Mouse (Mus musculus): ENCODE results near the gene Auts2. TPM values are rescaled to one million over a fixed set of nuclear protein-coding genes. Genes with fewer than 3 reads are reported as not detected.
A peak's percentile ranks its signal among the peaks of the same experiment; 100 is the strongest.

The Auts2 gene
- total RNA-seq, 4 experiments from 2014 or later: 126 to 150 (median 139) TPM

DNA sequence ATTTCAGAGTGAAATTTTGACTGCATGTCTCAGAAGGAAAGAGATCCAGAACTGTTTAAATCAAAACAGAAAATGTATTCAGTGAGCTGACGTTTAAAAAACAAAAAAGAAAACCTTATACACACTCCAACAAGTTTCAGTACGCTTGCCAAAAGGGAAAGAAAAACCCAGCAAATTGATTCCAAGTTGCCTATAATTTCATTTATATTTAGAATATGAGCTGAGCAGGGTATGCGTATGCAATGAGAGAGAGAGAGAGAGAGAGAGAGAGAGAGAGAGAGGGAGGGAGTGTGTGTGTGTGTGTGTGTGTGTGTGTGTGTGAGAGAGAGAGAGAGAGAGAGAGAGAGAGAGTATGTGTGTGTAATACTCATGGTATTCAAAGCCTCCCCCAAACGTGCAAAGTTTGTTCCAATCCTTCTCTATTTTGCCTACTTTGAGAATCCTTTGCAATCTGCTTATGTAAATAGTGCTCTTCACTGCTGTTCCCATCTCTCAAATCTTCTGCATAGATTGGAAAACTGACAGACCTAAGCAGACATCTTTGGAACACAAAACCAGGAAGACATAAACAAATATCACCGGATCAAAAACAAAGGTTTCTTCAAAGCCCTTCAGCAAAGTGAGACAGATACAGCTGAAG is 515.2 kb downstream of the Auts2 start:
- no peak for DNase-seq (ENCODE audit: low spot score in 2 of 2)

DNA sequence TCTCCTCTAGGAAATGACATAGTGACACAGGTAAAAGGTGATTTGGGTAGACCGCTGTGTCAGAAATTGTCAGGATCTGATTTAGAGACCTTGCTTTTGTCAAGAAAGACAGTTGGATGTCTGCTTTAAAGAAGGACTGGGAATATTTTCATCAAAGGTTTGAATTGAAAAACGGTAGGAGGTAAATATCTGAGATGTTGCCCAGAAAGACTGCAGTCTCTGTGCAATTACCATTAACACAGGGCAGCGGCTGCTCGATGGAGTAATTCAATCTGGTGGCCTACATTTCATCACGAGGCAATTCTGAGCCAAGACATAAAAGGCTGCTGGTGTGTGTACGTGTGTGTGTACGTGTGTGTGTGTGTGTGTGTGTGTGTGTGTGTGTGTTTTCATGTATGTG is 529.8 kb downstream of the Auts2 start:
- DNase-seq (ENCODE audit: low spot score in 2 of 2): no peak

DNA sequence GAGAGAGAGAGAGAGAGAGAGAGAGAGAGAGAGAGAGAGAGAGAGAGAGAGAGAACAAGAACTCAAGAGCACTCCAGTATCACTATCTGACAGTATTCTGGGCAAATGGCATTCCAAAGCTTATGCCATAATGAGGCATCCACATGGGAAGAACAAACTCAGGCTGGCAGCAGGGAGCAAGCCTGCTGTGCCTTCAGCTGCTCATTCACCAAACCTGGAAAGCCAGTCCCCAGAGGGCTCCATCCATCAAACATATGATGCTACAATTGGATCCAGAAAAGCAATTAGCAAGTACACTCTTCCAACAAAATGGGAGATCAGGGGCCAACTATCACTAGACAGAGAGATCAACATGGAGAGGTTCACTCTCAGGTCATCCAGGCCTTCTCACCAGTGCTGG is 531.3 kb downstream of the Auts2 start:
- peak; percentile 40 to 44 for DNase-seq (ENCODE audit: low spot score in 2 of 2)

DNA sequence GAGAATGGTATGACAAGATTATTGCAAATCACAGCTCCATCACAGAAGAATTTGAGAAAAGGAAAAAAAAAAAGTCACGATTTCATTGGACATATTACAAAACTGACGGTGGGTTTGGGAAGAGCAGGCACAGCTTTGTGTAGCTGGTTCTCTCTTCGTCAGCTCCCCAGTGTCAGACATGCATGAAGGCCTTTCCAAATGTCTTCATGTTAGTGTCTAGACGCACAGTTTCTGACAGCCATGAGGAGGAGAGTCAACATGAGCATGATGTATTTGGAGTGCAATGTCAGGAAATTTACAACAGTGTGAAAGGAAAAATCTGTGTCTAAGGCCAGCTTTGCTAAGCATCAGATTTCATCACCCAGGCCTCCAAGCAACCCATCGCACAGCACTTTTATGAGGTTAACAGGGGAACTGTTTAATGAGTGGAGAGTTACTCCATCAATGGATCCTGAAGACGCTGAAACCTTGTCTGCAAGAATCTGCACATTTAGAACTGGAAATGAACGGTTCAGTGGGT is 534.4 kb downstream of the Auts2 start:
- no peak for DNase-seq (ENCODE audit: low spot score in 2 of 2)

DNA sequence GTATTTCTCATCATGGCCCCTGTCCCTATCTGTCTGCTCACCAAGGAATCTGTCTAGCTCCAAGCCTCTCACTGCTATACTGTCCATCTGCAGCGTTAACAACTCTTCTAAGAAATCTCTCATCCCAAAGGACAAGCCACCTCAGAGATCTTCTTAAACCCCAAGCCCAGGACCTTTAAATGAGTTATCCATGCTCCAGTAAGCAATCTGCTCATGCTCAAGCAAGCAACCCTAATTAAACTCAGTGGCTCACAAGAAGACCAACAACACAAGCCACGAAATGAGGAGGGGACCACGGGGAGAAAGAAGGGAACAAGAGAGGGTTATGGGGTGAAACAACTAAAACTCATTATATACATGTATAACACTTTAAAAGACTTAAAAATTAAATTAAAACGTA is 535.2 kb downstream of the Auts2 start:
- DNase-seq (ENCODE audit: low spot score in 2 of 2): no peak

DNA sequence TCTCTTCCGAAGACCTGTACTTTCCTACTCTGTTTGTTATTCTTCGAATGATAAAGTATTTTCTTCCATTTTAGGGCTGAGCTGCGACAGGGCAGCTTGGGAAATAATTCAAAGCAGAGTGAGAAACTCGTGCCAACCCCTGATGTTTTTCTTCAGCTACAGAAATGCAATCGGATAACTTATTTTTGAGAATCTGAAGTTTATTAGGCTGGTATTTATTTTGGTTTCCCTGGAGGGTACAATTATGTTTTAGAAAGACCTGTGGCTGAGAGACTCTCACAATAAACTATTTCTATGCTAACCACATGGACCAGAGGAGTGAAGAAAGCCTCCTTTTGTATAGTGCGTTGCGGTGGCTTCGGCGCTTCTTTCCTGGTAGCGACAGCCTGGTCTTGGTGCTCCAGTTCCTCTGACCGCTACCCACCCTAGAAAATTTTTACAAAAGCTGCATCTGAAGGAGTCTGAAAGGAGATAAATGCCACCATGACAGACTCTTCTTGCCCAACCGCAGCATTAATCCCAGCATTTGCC is 550.4 kb downstream of the Auts2 start:
- DNase-seq (ENCODE audit: low spot score in 2 of 2): no peak

DNA sequence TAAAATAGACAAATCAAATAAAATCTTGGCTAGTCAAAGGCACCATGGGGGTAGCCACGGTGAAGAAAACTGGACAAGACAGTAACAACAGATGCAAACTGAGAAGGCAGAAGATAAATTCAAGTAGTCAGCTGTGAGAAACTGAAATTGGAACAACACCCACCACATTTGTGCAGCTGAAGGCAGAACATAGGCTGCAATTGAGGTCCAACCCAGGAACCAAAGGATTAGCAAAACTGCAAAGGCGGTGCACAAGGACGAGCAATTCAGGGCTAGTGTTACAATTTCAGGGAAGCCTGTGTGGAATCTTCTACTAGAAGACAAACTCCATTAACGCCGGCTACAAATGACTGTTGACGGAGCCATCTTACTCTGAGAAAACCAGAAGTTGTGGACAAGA is 550.9 kb downstream of the Auts2 start:
- peak in 1 of 2 experiments; percentile 15 for DNase-seq (ENCODE audit: low spot score in 2 of 2)

DNA sequence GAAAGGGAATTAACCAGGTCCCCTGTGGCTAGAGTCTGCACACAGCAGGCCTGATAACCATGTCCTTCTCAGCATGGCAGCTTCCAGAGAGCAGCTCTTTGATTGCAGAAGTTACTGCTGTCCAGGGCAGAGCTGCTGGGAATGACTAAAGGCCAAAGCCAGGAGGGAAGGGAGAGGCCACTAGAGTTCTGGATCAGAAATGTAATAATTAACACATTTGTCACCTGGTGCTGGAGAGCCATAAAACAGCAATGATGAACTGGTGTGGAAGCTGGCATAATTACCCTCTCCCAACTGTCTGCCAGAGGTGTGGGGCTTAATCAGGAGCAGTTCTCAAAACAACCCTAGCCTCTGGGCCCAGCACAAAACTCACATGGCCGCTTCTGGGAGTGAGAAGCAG is 552.6 kb downstream of the Auts2 start:
- DNase-seq (ENCODE audit: low spot score in 2 of 2): no peak

DNA sequence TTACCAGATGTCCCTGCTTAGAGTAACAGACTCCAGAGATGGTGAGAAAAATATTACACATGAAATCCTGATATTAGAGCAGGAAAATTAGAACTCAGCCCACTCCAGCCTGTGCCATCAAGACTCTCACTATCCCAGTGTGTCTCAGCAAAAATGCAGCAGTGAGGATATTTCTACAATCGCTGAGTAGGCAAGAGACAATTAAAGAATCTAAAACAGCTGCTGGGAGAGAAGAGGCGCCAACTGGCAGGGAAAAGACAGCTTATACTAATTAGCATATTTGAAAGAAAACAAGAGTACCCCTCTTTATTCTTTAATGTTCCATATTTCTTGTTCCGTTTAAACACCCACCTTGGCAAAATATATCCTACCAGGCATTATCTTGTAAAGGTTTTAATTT is 561.7 kb downstream of the Auts2 start:
- no peak for DNase-seq (ENCODE audit: low spot score in 2 of 2)

DNA sequence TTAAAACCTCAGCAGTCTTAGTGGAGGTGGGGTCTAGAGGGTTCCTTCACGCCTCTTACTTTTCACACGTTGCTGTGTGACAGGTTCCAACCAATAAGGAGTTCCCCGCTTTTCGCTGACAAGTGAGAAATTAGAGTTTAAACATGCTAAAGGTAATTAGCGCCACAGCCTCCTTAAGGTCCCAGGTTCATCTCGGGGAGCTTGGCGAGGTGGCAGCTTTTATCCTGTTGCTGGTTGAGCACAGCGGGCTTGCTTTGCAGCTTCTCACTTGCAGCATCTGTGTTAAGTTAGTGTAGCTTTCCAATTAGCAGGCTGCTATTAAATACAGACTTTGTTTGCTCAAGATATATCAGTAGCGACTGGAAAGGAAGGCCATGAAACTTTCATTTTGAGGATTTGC is 564.2 kb downstream of the Auts2 start:
- no peak for DNase-seq (ENCODE audit: low spot score in 2 of 2)

DNA sequence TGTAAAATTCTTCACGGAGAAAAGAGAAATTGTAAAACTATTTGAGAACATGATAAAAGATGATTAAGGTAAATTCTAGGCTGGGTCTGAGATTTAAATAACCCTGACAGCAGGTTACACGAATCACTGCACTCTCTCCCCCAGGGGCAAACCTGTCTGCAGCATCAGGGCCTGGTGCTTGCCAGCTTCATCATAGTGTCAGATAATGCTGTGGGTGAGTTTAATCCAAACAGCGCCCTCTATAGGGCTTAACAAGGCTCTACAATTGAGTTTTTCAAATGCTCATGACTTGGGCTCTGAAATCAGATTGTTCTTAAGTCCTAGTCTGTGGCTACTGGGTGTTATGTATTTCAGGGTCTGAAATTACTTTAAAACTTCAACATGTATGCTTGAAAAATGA is 565.6 kb downstream of the Auts2 start:
- DNase-seq (ENCODE audit: low spot score in 2 of 2): no peak

DNA sequence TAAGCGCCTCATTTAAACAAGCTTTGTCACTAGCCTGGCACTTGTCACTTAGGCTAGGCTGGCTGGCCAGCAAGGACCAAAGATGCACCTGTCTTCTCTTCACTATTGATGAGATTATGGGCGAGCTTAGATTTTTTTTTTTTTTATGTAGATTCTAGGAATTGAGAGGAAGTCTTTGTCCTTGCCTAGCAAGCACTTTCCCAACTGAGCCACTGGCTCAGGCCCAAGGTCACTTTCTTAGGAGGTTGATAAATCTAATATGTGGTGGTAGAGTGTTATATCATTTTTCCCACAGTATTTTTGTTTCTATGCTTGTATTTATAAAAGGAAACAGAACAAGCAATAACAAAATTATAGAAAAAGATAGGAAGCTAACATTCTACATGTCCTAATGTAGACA is 571.2 kb downstream of the Auts2 start:
- DNase-seq (ENCODE audit: low spot score in 2 of 2): no peak

DNA sequence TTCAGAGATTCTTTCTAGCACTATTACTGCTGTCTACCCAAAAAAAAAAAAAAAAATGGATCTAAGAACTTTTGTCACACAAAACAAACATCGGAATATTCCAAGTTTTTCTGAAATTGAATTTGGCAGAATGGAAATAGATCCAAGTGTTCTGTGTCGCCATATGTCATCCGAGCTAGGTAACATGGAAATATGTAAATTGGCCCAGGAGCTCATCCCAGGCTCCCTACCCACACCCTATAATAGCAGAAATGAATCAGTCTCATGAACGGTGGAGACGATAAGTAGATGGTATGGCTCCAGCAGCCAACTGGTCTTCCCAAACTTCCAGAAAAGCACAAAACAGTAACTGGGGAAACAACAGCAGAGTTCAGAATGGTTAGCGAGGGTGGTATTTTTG is 577.6 kb downstream of the Auts2 start:
- DNase-seq (ENCODE audit: low spot score in 2 of 2): peak in 1 of 2 experiments; percentile 24

DNA sequence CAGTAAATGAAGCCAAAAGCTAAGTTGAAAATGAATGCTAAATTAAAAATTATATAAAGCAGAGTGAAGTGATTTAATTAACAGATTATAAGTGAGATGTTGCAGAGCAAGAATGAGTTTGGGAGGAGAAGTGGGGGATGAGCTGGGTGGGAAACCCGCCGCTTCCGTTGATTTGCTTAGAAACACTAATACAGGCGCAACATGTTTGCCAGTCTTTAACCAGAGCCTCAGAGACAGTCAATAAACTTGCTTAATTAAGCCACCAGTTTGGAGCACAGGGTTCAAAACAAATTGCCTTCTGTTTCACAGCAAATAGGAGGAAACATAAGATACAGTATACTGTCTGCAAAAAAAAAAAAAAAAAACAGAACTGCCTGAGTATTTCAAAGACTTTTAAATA is 579.6 kb downstream of the Auts2 start:
- DNase-seq (ENCODE audit: low spot score in 2 of 2): no peak

DNA sequence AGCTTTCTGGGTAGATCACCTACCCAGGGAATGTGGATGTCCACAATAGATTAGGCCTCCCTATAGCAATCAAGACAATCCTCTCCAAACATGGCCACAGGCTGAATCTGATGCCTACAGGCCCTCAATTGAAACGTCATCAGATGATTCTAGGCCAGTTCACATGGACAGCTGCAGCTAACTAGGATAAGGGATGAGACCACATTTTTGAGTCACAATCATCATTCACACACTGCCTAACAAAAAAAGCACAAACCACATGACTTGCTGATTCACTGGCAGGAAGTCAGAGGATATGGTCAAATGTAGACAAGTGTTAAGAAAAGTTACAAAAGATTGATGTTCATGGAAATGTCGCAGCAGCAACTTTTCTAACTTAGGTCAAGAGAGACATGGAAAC is 581.3 kb downstream of the Auts2 start:
- DNase-seq (ENCODE audit: low spot score in 2 of 2): no peak

DNA sequence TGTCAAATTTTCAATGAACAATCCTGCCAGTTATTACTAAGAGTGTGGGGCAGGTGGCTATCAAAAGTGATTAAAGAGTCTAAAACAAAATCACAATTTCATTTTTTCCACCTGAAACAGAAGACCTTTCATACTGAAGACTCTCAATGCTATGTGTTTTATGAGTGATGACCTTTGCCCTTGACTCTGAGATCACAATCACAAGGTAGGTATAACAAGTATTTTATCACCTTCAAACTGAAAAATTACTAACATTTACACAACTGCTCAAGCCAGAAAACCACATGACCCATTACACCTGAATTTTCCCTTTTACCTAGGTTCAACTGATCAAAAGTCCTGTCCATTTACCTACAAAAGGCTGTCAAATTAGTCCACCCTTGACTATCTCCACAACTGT is 582.7 kb downstream of the Auts2 start:
- DNase-seq (ENCODE audit: low spot score in 2 of 2): no peak

DNA sequence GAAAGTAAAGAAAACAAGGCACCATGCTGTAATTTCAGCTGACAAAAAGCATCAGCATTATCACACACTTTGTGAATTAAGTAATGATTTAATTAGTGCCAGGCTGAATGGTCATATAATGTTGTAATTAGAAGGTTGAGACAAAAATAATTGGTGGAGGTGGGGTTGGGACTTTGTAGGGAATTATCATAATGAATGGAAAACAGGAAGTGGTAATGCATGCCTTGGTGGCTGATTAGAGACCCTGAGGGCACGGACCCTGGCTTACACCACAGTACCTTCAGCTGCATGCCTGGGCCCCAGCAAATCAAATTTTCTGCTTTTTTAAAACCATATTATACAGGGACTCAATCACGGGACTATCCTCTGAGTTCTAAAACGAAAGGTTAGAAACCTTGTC is 586.1 kb downstream of the Auts2 start:
- DNase-seq (ENCODE audit: low spot score in 2 of 2): no peak

DNA sequence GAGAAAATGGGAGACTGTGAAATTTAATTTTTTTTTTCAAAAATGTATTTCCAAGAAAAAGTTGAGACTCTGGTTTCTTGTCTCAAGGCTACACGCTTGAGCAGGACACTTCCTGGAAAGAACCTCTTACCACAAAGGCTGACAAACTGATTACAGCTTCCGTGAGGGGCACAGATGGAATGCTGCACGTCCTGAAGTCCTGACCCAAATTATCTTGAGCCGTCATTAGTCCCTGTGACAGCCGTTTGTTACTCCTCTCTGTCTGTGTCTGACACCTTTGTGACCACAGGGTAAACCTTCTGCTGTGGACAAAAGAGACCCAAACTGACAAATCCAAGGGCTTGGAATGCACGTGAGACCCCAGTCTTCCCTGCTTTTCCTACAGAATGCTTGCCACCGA is 587.1 kb downstream of the Auts2 start:
- no peak for DNase-seq (ENCODE audit: low spot score in 2 of 2)

DNA sequence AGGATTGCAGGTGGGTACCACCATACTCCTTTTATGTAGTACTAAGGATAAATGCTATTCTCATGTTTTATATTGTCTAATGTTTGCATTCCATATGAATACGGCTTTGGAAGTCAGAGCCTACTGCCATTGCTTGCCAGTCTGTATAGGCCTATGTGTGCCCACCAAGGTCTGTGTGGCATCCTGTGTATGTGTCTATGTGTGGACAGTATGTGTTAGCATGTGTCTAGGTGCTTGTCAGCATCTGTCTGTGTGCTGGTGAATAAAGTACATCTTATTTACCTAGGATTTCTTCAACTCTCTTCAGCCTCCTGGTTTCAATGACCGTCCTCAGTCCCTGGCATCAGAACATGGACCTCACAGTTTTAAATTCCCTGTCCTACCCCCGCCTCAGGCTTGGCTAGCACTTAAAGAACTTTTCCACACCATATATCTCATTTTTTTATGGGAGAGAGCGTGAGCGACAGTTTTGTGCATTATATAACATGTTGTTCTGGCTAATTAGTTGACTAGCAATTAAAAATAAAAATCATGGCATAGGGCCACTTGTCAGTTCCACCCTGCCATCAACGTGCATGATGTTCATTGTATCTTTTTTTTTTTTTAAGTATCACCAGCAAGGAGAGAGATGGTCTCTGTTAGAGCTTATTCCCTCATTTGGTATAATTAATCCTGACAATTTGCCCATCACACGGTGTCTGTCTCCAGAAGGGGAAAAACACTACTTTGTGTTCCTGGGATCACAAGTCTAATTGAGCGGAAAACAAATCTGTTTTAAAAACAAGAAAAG is 587.7 kb downstream of the Auts2 start:
- no peak for DNase-seq (ENCODE audit: low spot score in 2 of 2)

DNA sequence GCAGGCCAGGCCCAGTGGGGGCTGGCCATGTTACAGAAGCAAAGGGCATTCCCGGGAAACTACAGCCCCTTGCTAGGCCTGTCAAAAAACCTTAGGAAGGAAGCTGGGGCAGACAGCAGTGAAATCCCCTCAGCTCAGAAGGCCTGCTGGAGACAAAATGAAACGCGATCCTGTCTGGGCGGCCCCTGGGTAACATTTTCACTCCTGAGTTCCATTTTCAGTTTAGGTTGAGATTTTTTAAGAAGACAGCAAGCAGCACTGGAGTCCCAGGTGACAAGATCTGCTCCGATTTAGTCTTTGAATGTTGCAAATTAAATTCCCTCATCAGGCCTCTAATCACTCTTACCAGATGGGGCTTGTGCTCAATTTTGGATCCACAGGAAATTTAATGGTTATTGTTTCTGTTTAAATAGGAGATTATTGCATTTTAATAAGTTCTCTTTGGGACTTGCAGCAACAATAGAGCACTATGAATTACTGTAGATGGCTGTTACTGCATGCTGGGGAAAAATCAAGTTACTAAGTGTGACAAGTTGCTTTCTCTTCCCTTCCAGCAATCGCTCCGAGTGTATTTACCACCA is 594.5 kb downstream of the Auts2 start:
- DNase-seq (ENCODE audit: low spot score in 2 of 2): no peak

DNA sequence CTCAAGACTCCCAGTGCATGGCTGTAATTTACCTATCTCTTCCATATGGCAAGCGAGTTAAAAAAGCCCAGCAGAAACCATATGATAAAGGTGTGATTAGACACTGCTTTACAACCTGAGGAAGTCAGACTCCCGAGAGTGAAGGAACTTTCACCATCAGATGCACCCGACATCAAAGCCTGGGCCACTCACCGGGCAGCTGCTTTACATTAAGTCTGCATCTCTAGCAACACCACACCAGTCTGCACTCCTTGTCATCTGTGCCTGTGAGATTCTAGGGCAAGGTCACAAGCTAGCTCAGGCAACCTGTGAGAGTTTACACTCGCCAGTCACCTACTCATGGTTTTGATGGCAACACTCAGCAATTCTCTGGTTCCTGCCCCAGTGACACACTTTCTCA is 596.3 kb downstream of the Auts2 start:
- no peak for DNase-seq (ENCODE audit: low spot score in 2 of 2)

DNA sequence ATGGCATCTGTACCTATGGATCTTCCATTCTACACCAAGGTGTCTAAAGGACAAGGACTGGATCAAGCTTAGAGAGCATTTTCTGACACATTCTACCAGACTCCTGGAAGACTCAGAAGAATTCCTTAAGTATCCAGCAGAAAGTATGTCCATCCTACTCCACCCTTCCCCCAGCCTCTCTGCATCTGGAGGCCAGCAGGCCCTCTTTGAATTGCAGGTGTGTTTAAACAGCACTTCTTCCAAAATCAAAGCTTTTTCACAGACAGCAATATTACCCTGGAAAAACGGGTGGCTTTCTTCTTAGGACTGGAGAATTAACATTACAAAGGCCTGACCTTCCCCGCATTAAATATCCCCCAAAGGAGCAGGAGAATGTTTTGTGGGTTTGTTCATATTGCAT is 598.4 kb downstream of the Auts2 start:
- no peak for DNase-seq (ENCODE audit: low spot score in 2 of 2)

All from layer of hippocampus, adult 8-10 months (tissue).